Mouse (Mus musculus) telencephalon, adult 2 months (tissue): ENCODE data around the gene Olfr683.
"Not testable (repeated sequence)": the region's sequence is repeated elsewhere in the genome, so short reads cannot be mapped to it uniquely, and the experiment has no call there.

Experiments used
- DNase-seq: peaks from one replicate; pipeline ENCODE4 v3.0.0-alpha.2; 2011; ENCODE audit warnings: low read depth, low spot score

Olfr683 gene

DNA sequence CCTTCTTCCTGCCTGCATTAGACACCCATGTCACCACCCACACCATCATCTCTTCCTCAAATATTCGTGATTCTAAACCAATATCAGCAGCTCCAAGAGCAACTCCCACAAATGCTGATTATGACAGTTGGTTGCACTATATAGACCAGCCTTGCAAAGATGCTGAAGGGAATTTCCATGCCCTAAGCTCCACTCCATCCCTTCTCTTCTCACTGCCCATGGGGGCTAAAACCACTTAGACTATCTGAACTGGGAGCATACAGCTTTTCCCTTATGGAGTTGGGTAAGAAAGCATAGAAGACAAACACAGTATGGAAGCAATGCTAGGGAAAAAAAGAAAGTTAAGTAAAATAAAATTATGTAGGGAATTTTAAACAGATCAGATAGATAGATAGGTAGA, at the start of gene Olfr683:
Olfr683 (minus strand) TSS at position 101 of the 400 bp plus-strand sequence.
- no peak for DNase-seq

DNA sequence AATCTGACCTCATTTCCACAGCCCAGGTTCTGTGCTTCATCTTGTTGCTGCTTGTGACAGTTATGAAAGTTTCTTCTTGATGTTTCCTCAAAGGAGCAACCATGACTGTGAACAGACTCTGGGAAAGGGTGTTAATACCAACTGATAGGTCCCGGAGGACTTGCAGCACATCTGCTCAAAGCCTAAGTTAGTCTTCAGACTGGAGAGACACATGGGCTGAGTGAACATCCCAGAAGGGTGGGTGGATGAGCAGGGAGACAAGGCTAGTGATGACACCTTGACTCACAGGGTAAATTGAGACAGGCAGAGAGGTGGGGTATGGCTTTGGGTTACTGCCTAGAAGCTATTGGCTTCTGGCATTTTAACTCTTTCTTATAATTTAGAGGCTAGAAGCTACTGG, 39.1 kb upstream of the Olfr683 start, which contains the start of gene Olfr685:
Olfr685 (minus strand) TSS at position 101 of the 400 bp plus-strand sequence.
- no peak for DNase-seq

DNA sequence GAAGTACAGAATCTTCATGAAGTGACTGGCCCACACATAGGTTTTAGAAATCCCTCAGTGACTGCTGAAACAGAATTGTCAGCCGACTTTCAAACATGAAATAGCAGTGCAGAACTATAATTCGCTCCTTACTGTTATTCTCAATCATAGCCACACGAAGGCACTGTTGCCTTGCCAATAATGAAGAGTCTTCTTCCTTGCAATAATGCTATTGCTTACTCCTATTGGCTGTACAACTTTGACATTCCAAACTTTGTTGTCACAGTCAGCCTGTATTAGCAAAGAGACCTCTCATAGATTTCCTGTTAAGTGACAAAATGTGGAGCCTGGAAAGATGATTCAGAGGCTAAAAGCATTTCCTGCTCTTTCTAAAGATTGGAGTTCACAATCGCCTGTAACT, 24.0 kb upstream of the Olfr683 start:
- no peak for DNase-seq

DNA sequence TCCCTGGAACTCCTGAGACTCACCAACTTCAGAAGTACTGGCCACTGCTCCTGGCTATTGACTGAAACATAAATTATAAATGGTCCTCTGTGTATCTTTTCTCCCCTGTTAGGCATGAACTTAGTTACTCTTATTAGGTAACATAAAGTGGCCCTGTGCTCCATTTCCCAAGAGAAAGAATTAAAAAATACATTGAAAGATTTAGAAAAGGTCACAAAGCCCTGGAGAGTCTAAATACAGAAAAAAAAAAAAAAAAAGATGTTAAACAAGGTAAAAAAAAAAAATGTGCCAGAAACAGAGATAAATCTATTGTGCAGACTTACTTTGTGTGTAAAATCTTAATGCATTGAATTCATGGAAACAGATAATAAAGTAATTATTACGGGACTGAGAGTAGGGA, 16.7 kb upstream of the Olfr683 start, which contains the start of gene Olfr684:
Olfr684 (minus strand) TSS at position 101 of the 400 bp plus-strand sequence.
- no peak for DNase-seq

DNA sequence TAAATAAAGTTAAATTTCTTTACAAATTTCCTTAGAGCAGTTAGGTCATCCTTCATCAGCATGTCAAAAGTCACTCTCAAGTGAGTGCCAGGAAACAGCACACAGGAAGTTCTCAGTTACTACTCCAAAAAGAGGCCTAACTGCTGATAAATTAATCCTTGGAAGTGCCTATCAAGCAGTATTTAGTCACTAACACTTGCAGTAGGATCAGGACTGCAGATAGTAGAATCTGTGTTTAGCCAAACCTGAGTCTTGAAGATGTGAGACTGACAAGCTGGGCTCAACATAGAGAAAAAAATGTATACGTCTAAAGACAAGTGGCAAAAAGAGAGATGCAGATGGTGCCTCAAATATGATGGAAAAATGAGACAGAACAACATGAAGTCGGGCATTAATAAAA, 5.5 kb downstream of the Olfr683 start:
- DNase-seq: no peak

DNA sequence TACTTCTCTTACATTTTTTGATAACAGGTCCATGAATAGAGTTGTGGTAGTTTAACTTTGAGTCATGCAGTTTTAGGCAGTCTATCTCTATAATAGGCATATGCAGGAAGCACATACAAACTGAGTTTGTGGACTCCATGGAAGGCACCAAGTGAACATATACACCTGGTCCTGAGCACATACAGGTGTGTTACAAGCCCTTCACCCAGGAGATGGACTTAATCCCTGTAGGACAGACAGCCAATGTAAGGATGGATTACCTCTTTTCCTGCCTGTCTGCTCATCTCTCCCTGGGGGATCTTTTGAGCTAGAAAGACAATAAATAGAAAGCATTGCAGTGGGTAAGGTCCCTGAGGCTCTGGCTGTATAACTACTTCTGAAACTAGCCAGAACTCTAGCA, 30.3 kb downstream of the Olfr683 start, which contains the start of gene Olfr681:
Olfr681 (plus strand) TSS at position 301 of the 400 bp plus-strand sequence.
- no peak for DNase-seq

DNA sequence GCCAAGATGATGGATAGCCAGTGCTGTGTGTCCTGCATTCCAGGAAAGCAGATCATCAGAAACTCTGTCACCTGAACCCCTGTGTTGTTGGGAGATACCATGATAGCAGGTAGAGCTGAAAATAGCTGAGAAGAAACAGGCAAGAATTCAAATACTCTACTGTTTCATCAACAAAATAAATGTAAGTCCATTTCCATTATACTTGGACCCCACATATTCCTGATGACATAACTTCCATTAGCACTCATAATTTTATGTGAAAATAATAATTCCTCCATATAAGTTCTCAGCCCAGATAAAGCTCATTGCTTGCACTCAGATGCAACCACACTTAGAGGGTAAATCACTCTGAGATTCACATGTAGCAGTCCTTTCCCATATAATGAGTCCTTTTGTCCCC, 54.1 kb downstream of the Olfr683 start, which contains the start of gene Olfr680-ps1:
Olfr680-ps1 (minus strand) TSS at position 101 of the 400 bp plus-strand sequence.
- DNase-seq: not testable (repeated sequence)
